Mouse (Mus musculus) kidney, postnatal 0 days (tissue): ENCODE data around the gene Apbb2. TPM values are rescaled to one million over a fixed set of nuclear protein-coding genes. Genes with fewer than 3 reads are reported as not detected.

Experiments
- ATAC-seq: fragments of 200-750 bp; cut with Nextera tagmentation; replicated peaks from 2 replicates; pipeline ENCODE4 v1.8.0; 2017; ENCODE audit warnings: low read depth, moderate number of reproducible peaks, moderate TSS enrichment, moderate library complexity; ENCODE audit not compliant: low FRiP score
- DNase-seq: peaks from one replicate; pipeline ENCODE4 v3.0.0-alpha.2; 2016; ENCODE audit warnings: low spot score
- H3K27ac ChIP-seq: fragments of 300-500 bp; sonication (generic); 2 replicates; pipeline ENCODE4 v1.5.1; 2014; ENCODE audit warnings: mild to moderate bottlenecking
- H3K27me3 ChIP-seq: fragments of 300-500 bp; sonication (generic); 2 replicates; pipeline ENCODE4 v1.6.1; 2014; ENCODE audit warnings: low read length, mixed read lengths; ENCODE audit not compliant: insufficient read depth
- H3K36me3 ChIP-seq: fragments of 300-500 bp; sonication (generic); 2 replicates; pipeline ENCODE4 v1.6.1; 2014; ENCODE audit warnings: low read length, mixed read lengths; ENCODE audit not compliant: insufficient read depth
- H3K4me1 ChIP-seq: fragments of 300-500 bp; sonication (generic); replicated peaks from 2 replicates; pipeline ENCODE4 v1.6.1; 2014; ENCODE audit warnings: antibody characterized with exemption, low read length, mixed read lengths; ENCODE audit not compliant: insufficient read depth
- H3K4me2 ChIP-seq: fragments of 300-500 bp; sonication (generic); 2 replicates; pipeline ENCODE4 v1.6.1; 2014; ENCODE audit warnings: mild to moderate bottlenecking, low read length, moderate library complexity, mixed read lengths
- H3K4me3 ChIP-seq: fragments of 300-500 bp; sonication (generic); replicated peaks from 2 replicates; pipeline ENCODE4 v1.5.1; 2014; ENCODE audit warnings: low read depth, low read length
- H3K9ac ChIP-seq: fragments of 300-500 bp; sonication (generic); 2 replicates; pipeline ENCODE4 v1.6.1; 2014; ENCODE audit warnings: low read depth, low read length
- H3K9me3 ChIP-seq: fragments of 300-500 bp; sonication (generic); replicated peaks from 2 replicates; pipeline ENCODE4 v1.6.1; 2016; ENCODE audit warnings: low read length, inconsistent platforms, mixed read lengths
- CTCF ChIP-seq: IDR thresholded peaks from 2 replicates; pipeline ENCODE4 v1.5.1; 2016; ENCODE audit warnings: antibody characterized with exemption, low read depth, mild to moderate bottlenecking, moderate library complexity
- WGBS: fragments of 180-500 bp; shearing (Covaris S2); extraction: QIAGEN DNeasy Blood & Tissue Kit; methylation state at CpG from one replicate; pipeline ENCODE4 v1.1.7; 2014; 5-methylcytosine and 5-hydroxymethylcytosine counted together
- polyA plus RNA-seq: library from polyadenylated mRNA; unstranded; fragments of >200 nt; fragmentation: Nextera tagmentation; extraction: Ambion mirVana; gene quantifications from 2 replicates; pipeline ENCODE4 v1.2.1, GENCODE M21; 2015

The Apbb2 gene
- polyA plus RNA-seq, 1 experiment from 2014 or later = 47.0 TPM

DNA sequence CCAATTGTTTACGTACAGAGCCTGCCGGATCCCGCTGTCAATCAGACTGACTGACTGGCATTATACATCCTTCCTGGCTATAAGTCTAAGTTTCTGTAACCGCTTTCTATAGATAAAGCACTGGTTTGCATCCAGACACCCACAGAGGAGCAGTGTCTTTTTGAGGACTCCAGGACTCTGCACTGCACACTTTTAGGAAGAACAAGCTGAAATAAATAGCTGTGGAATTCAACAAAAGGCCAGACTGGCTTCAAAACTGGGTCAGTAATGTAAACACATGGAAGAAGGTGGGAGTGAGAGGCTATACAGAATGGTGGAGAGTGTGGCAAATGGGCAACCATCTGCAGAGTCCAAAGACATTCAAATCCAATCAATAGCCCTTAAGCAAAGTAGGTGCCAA is 218.0 kb downstream of the Apbb2 start:
- H3K9ac ChIP-seq = no peak overlapping the region
- WGBS = 91% methylated on average over 4 of the region's 4 CpGs
- no peak overlapping the region for H3K4me2 ChIP-seq
- no peak for TF ChIP-seq CTCF
- H3K27me3 ChIP-seq = no peaks in the 10 kb centered on the region
- peaks cover 5% of the 10 kb centered on the region; the same call in 1 of the 2 replicates for H3K4me1 ChIP-seq
- no peak for DNase-seq
- peaks cover 4% of the 10 kb centered on the region; the same call in 1 of the 2 replicates for H3K36me3 ChIP-seq
- H3K9me3 ChIP-seq = no peaks in the 10 kb centered on the region
- no peak overlapping the region for H3K27ac ChIP-seq
- no peak overlapping the region for H3K4me3 ChIP-seq
- no peak for ATAC-seq

GRCm38 (mm10) chr5:66399264-66399620 is 219.3 kb downstream of the Apbb2 start:
- 67% methylated on average over 2 of the region's 2 CpGs for WGBS
- no peak for TF ChIP-seq CTCF
- no peak for DNase-seq
- no peak for ATAC-seq
- no peak overlapping the region for H3K9ac ChIP-seq
- H3K4me3 ChIP-seq = no peak overlapping the region
- H3K27ac ChIP-seq = no peak overlapping the region
- H3K36me3 ChIP-seq = peaks cover 4% of the 10 kb centered on the region; the same call in 1 of the 2 replicates
- H3K9me3 ChIP-seq = no peaks in the 10 kb centered on the region
- H3K4me1 ChIP-seq = no peaks in the 10 kb centered on the region
- H3K27me3 ChIP-seq = no peaks in the 10 kb centered on the region
- H3K4me2 ChIP-seq = no peak overlapping the region

- WGBS = 63% methylated on average over 5 of the region's 5 CpGs
- Histone ChIP-seq H3K9me3 (no peaks in the 10 kb centered on the region), H3K27me3 (no peaks in the 10 kb centered on the region), H3K4me2 (no peak overlapping the region), H3K36me3 (peaks cover 4% of the 10 kb centered on the region; the same call in 1 of the 2 replicates), H3K27ac (peak overlapping the region; percentile 26; the same call in 1 of the 2 replicates), H3K9ac (no peak overlapping the region), H3K4me3 (no peak overlapping the region), H3K4me1 (no peaks in the 10 kb centered on the region)
- TF ChIP-seq CTCF = no peak
- DNase-seq (no peak), ATAC-seq (peak; percentile 89)
These were observed 219.9 kb downstream of the Apbb2 start for GRCm38 (mm10) chr5:66398530-66399263.

- no peaks in the 10 kb centered on the region for H3K27me3 ChIP-seq
- H3K4me3 ChIP-seq = no peak overlapping the region
- H3K27ac ChIP-seq = no peak overlapping the region
- ATAC-seq (no peak), DNase-seq (no peak)
- no peaks in the 10 kb centered on the region for H3K9me3 ChIP-seq
- no peak for TF ChIP-seq CTCF
- WGBS = 85% methylated on average over 10 of the region's 10 CpGs
- H3K9ac ChIP-seq = no peak overlapping the region
- no peak overlapping the region for H3K4me2 ChIP-seq
- H3K36me3 ChIP-seq = peaks cover 4% of the 10 kb centered on the region; the same call in 1 of the 2 replicates
- no peaks in the 10 kb centered on the region for H3K4me1 ChIP-seq
These were observed 224.7 kb downstream of the Apbb2 start for GRCm38 (mm10) chr5:66393767-66394446.

DNA sequence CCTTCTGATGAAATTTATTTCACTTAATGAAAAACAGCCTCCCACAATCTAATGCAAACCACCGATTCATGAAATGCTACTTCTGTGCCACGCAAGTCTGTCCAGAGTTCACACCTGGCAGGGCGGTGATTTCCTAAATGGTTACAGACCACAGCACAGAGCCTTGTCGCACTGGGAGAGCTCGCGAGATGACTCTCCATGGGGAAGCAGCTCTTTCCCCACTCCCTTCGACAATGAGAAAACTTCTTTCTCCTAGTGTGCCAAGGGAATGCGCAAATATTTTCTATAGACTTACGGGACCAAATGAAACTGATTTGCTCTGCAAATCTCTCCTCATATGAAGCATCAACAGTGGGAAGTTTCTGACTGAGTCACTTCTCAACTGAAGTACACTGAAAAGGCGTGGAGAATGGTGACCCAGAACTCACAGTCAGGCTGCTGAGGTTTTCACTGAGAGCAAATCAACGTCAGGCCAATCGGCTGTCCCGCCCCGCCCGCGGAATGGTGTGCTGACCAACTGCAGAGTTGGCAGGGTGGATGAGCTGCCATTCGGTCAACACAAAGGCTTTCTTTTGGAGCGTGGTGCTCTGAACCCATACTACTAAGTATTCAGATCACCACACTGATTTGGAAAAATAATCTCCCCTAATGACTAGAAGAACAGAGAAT is 225.6 kb downstream of the Apbb2 start:
- ATAC-seq (no peak), DNase-seq (no peak)
- Histone ChIP-seq H3K4me1 (no peaks in the 10 kb centered on the region), H3K27me3 (no peaks in the 10 kb centered on the region), H3K27ac (0 out of 2 replicates have a peak overlapping the region, but pooled peaks have one; percentile 13), H3K9me3 (no peaks in the 10 kb centered on the region), H3K4me2 (no peak overlapping the region), H3K36me3 (peaks cover 4% of the 10 kb centered on the region; the same call in 1 of the 2 replicates), H3K4me3 (no peak overlapping the region), H3K9ac (no peak overlapping the region)
- 62% methylated on average over 18 of the region's 18 CpGs for WGBS
- TF ChIP-seq CTCF = no peak

DNA sequence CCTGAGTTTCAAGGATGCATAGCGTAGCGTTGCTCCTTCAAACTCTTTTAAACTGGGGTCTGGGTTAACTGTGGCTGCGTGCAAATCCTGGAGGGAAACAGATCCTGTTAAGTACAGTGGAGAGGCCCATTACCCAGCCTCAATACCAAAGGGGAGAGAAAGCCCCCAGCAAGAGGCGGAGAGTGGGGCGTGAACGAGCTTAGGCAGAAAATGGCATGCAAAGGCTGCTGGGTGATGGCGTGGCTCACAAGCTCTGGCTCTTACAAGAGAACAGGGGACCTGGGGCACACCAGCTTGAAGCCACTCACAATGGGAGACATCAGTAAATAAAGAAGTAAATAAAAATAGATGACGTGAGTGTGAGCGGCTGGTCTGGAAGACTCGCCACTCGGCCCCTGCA is 226.8 kb downstream of the Apbb2 start:
- Histone ChIP-seq H3K27me3 (no peaks in the 10 kb centered on the region), H3K27ac (no peak overlapping the region), H3K36me3 (peaks cover 4% of the 10 kb centered on the region; the same call in 1 of the 2 replicates), H3K4me1 (no peaks in the 10 kb centered on the region), H3K4me2 (no peak overlapping the region), H3K9ac (no peak overlapping the region), H3K4me3 (no peak overlapping the region), H3K9me3 (no peaks in the 10 kb centered on the region)
- WGBS = 81% methylated on average over 11 of the region's 11 CpGs
- no peak for TF ChIP-seq CTCF
- DNase-seq (no peak), ATAC-seq (no peak)
